Mouse (Mus musculus) CH12.LX (cell line): ENCODE measurements around the gene Pskh1. TPM values are rescaled to one million over a fixed set of nuclear protein-coding genes. Genes with fewer than 3 reads are reported as not detected.

Experiments used
- DNase-seq: peaks from one replicate; pipeline ENCODE4 v3.0.0-alpha.2; 2013; ENCODE audit errors: extremely low read depth
- H3K27ac ChIP-seq: 2 replicates; pipeline ENCODE4 v1.5.1; 2012; ENCODE audit warnings: low read depth, mild to moderate bottlenecking, control low read depth, moderate library complexity; ENCODE audit not compliant: insufficient read depth
- H3K27me3 ChIP-seq: replicated peaks from 2 replicates; pipeline ENCODE3; 2012; ENCODE audit warnings: inconsistent platforms
- H3K36me3 ChIP-seq, 2 experiments: replicated peaks in 1 of 2; 2 replicates each; pipeline versions ENCODE3 to v1.6.1; 2012; ENCODE audit warnings: inconsistent platforms in 1 of 2, low read length in 1 of 2, mild to moderate bottlenecking in 1 of 2, mixed read lengths in 1 of 2, moderate library complexity in 1 of 2; ENCODE audit not compliant: control insufficient read depth in 1 of 2, insufficient read depth in 1 of 2
- H3K4me1 ChIP-seq, 2 experiments: 2 replicates each; pipeline ENCODE4 v1.6.1; 2012; ENCODE audit warnings: inconsistent platforms in 1 of 2, moderate library complexity in 1 of 2; ENCODE audit not compliant: insufficient read depth in 2 of 2, control insufficient read depth in 1 of 2
- H3K4me2 ChIP-seq: 2 replicates; pipeline ENCODE4 v1.6.1; 2012; ENCODE audit warnings: low read depth, mild to moderate bottlenecking, control low read depth; ENCODE audit not compliant: poor library complexity, insufficient read depth, severe bottlenecking
- H3K4me3 ChIP-seq, 3 experiments: fragments of 150-350 bp in 1 of 3; sonication (generic) in 1 of 3; replicated peaks in 1 of 3; 2 replicates each; pipeline versions ENCODE3 to v1.5.1; 2011 to 2012; ENCODE audit warnings: low read depth in 2 of 3, low read length in 2 of 3, mild to moderate bottlenecking in 2 of 3, moderate library complexity in 2 of 3, control low read depth in 1 of 3, improper control_type of control experiment in 1 of 3, inconsistent platforms in 1 of 3, mixed read lengths in 1 of 3; ENCODE audit not compliant: poor library complexity in 1 of 3
- H3K79me2 ChIP-seq: replicated peaks from 2 replicates; pipeline ENCODE4 v1.6.1; 2012; ENCODE audit warnings: mild to moderate bottlenecking, moderate library complexity; ENCODE audit not compliant: control insufficient read depth, poor library complexity, insufficient read depth, severe bottlenecking; ENCODE audit errors: extremely low read depth
- H3K9ac ChIP-seq: 2 replicates; pipeline ENCODE4 v1.6.1; 2012; ENCODE audit warnings: low read depth, mild to moderate bottlenecking, control low read depth, moderate library complexity; ENCODE audit not compliant: insufficient read depth
- H3K9me3 ChIP-seq: replicated peaks from 2 replicates; pipeline ENCODE3; 2012; ENCODE audit warnings: low read length, inconsistent platforms, mixed read lengths
- BHLHE40 ChIP-seq: IDR thresholded peaks from 2 replicates; pipeline ENCODE4 v1.6.1; 2011; ENCODE audit warnings: mild to moderate bottlenecking, low read depth, low read length, improper control_type of control experiment
- CHD1 ChIP-seq: IDR thresholded peaks from 2 replicates; pipeline ENCODE4 v1.6.1; 2012; ENCODE audit warnings: low read depth, low read length, improper control_type of control experiment, inconsistent platforms
- CHD2 ChIP-seq: IDR thresholded peaks from 2 replicates; pipeline ENCODE4 v1.6.1; 2011; ENCODE audit warnings: low read length, improper control_type of control experiment
- CTCF ChIP-seq, 2 experiments: IDR thresholded peaks in 1 of 2; conservative IDR thresholded peaks in 1 of 2; 2 replicates each; pipeline ENCODE4 v1.5.1; 2011 to 2012; ENCODE audit warnings: low read depth in 2 of 2, low read length in 2 of 2, improper control_type of control experiment in 1 of 2, inconsistent platforms in 1 of 2, mild to moderate bottlenecking in 1 of 2, moderate library complexity in 1 of 2
- ELF1 ChIP-seq: IDR thresholded peaks from 2 replicates; pipeline ENCODE4 v1.6.1; 2014; ENCODE audit warnings: low read depth, mild to moderate bottlenecking, inconsistent platforms, low read length, improper control_type of control experiment
- GABPA ChIP-seq: IDR thresholded peaks from 2 replicates; pipeline ENCODE4 v1.6.1; 2012; ENCODE audit warnings: low read depth, low read length, improper control_type of control experiment, inconsistent platforms; ENCODE audit not compliant: insufficient replicate concordance
- JUN ChIP-seq: IDR thresholded peaks from 2 replicates; pipeline ENCODE4 v1.6.1; 2011; ENCODE audit warnings: low read depth, mild to moderate bottlenecking, low read length, improper control_type of control experiment, moderate library complexity; ENCODE audit not compliant: insufficient read depth
- MAFK ChIP-seq: IDR thresholded peaks from 2 replicates; pipeline ENCODE4 v1.6.1; 2011; ENCODE audit warnings: low read length, improper control_type of control experiment; ENCODE audit not compliant: insufficient replicate concordance
- MAX ChIP-seq: IDR thresholded peaks from 2 replicates; pipeline ENCODE4 v1.6.1; 2011; ENCODE audit warnings: low read length, improper control_type of control experiment
- MAZ ChIP-seq: IDR thresholded peaks from 2 replicates; pipeline ENCODE4 v1.6.1; 2012; ENCODE audit warnings: low read depth, mild to moderate bottlenecking, inconsistent platforms, low read length, improper control_type of control experiment, moderate library complexity
- MEF2A ChIP-seq: IDR thresholded peaks from 2 replicates; pipeline ENCODE4 v1.6.1; 2014; ENCODE audit warnings: low read depth, mild to moderate bottlenecking, inconsistent platforms, low read length, improper control_type of control experiment, borderline replicate concordance
- MYC ChIP-seq: IDR thresholded peaks from 2 replicates; pipeline ENCODE4 v1.6.1; 2011; ENCODE audit warnings: low read depth, mild to moderate bottlenecking, improper control_type of control experiment, low read length
- NELFE ChIP-seq: IDR thresholded peaks from 2 replicates; pipeline ENCODE4 v1.6.1; 2011; ENCODE audit warnings: low read depth, low read length, improper control_type of control experiment
- NRF1 ChIP-seq: IDR thresholded peaks from 2 replicates; pipeline ENCODE4 v1.6.1; 2014; ENCODE audit warnings: low read depth, mild to moderate bottlenecking, inconsistent platforms, low read length, improper control_type of control experiment, moderate library complexity
- PAX5 ChIP-seq: IDR thresholded peaks from 2 replicates; pipeline ENCODE4 v1.6.1; 2012; ENCODE audit warnings: low read length, inconsistent platforms, mixed read lengths
- RAD21 ChIP-seq: IDR thresholded peaks from 2 replicates; pipeline ENCODE4 v1.6.1; 2011; ENCODE audit warnings: low read depth, mild to moderate bottlenecking, low read length, improper control_type of control experiment, moderate library complexity
- RCOR1 ChIP-seq: conservative IDR thresholded peaks from 2 replicates; pipeline ENCODE4 v1.6.1; 2012; ENCODE audit warnings: low read depth, mild to moderate bottlenecking, inconsistent platforms, low read length, improper control_type of control experiment
- SMC3 ChIP-seq: IDR thresholded peaks from 2 replicates; pipeline ENCODE4 v1.6.1; 2011; ENCODE audit warnings: low read depth, low read length, improper control_type of control experiment
- UBTF ChIP-seq: IDR thresholded peaks from 2 replicates; pipeline ENCODE4 v1.6.1; 2012; ENCODE audit warnings: low read depth, mild to moderate bottlenecking, inconsistent platforms, low read length, improper control_type of control experiment, moderate library complexity
- USF2 ChIP-seq: conservative IDR thresholded peaks from 2 replicates; pipeline ENCODE4 v1.6.1; 2011; ENCODE audit warnings: low read depth, low read length, improper control_type of control experiment
- ZMIZ1 ChIP-seq: IDR thresholded peaks from 2 replicates; pipeline ENCODE4 v1.6.1; 2012; ENCODE audit warnings: low read depth, mild to moderate bottlenecking, inconsistent platforms, low read length, improper control_type of control experiment
- ZNF384 ChIP-seq: IDR thresholded peaks from 2 replicates; pipeline ENCODE4 v1.6.1; 2012; ENCODE audit warnings: low read depth, low read length, improper control_type of control experiment, inconsistent platforms
- dilution Hi-C: fragments of 300-500 bp; cut with MboI; formaldehyde crosslinking; loops from 2 replicates; pipeline ENCODE4 v1.14.3; 2020; ENCODE audit warnings: low sequenced_read_pairs; ENCODE audit not compliant: extremely low pct_unique_long_range_greater_than_20kb, extremely low pct_ligation_motif_present
- in situ Hi-C: fragments of 300-500 bp; cut with MboI; formaldehyde crosslinking; loops from 3 replicates; pipeline ENCODE4 v1.14.3; 2019; ENCODE audit warnings: low sequenced_read_pairs, low pct_ligation_motif_present, low pct_unique_long_range_greater_than_20kb, mixed read lengths
- polyA plus RNA-seq: library from polyadenylated mRNA; unstranded; fragments of >175 nt; gene quantifications from 2 replicates; pipeline ENCODE4 v1.2.1, GENCODE M21; 2012; ENCODE audit warnings: low read depth; ENCODE audit not compliant: insufficient read length
- total RNA-seq, 2 experiments: library from RNA; depleted of rRNA; stranded (reverse); fragments of 300-350 nt in 1 of 2; fragments of >200 nt in 1 of 2; gene quantifications; 2 replicates each; pipeline ENCODE4 v1.2.3; 2012 to 2014

Gene Pskh1
- total and polyA plus RNA-seq, 3 experiments: 11.0 to 12.9 (median 12.3) TPM

DNA sequence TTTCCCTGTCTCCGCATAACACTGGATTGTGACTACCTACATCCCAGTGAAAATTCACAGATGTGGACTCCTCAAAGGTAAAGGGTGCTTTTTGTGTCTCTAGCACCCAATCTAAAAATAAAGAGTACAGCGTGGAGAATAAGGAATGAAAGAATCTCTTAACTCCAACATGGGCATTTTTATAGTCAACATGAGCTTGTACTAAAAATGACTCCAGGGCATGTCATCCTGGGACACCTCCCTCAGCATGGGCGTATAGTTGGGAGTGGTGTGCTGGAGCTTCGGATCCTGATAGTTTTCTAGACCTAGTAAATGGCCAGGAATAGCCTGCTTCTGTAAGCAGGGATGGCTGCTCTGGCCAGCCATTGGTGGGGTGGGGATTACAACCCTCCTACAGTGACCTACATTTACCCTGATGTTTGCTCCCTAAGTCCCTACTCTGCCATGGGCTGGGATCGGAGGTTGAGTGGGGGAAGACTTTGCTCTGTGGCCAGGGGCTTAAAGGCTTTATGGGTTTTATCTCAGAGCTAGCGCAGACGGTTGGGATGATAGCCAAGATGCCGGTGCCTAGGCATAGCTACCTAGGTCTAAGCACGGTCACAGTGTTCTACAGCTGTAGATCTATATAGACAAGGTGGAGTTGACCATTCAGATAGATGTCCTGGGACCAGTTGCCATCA, 2.3 kb upstream of the Pskh1 start:
- Histone ChIP-seq H3K79me2 (0 out of 2 replicates have a peak, but pooled peaks cover 6% of the 10 kb centered on the region), H3K9me3 (no peaks in the 10 kb centered on the region)
- TF ChIP-seq BHLHE40 (no peak), RCOR1 (no peak), ZMIZ1 (no peak), MAX (no peak), UBTF (no peak), CTCF (conservative IDR thresholded peaks at IDR 0.05 in 1 of 2, IDR thresholded peaks at IDR 0.05 in 1 of 2; ENCODE audit: low read depth in 2 of 2, low read length in 2 of 2) (no peak), PAX5 (no peak)
- TF ChIP-seq, all 38 proteins: peak for 0
- Histone ChIP-seq H3K36me3 (peaks cover 11 to 36% of the 10 kb centered on the region in 2 experiments), H3K9ac (no peak overlapping the region), H3K4me2 (no peak overlapping the region), H3K4me3 (no peak overlapping the region), H3K4me1 (peaks cover 0 to 18% of the 10 kb centered on the region in 2 experiments; a peak in 2 of 4 replicates), H3K27me3 (no peaks in the 10 kb centered on the region), H3K27ac (no peak overlapping the region)
- in situ Hi-C loops: no loop called here
- no peak for DNase-seq
- dilution Hi-C loops: no loop called here

DNA sequence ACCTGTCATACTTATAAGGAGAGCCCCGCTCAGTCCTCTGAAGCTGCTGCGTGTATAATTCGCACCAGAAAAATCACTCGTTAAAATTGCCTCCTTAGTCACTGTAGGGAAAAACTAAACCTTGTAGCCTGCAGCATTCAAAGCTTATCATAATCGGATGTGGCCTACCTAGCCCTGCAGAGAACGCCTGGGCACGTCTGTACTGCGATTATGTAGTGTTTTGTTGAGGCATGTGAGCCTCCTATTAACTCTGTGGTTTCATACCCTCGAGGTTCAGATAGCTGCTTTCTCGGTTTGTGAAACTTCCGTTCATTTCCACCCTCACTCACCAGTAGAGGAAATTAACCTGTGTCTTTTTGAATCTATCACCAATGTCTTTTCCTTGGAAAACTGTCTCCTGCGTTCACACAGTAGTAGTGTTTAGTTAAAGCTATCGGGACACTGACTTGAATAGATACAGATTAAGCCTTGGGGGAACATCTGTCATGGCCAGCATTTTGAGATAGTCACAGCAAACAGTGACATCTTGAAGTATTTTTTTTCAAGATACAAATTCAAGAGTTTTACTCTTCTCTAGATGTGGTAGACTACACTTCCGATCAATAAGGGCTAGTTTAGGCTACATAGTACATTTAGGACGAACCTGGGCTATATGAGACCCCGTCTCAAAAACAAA, 838 bp downstream of the Pskh1 start:
- Histone ChIP-seq H3K4me3 (peak overlapping the region; percentile 93 to 99 (median 95)), H3K4me2 (peak overlapping the region; percentile 72), H3K27me3 (no peaks in the 10 kb centered on the region), H3K79me2 (peaks cover 8% of the 10 kb centered on the region; the same call in 1 of the 2 replicates), H3K4me1 (peaks cover 0 to 19% of the 10 kb centered on the region in 2 experiments; a peak in 2 of 4 replicates), H3K27ac (no peak overlapping the region), H3K9me3 (no peaks in the 10 kb centered on the region), H3K36me3 (peaks cover 2 to 21% of the 10 kb centered on the region in 2 experiments), H3K9ac (peak overlapping the region; percentile 86)
- in situ Hi-C loops (no loop called here), dilution Hi-C loops (no loop called here)
- DNase-seq: no peak
- TF ChIP-seq JUN (no peak), ELF1 (no peak), ZNF384 (no peak), USF2 (no peak), MAFK (no peak), MEF2A (no peak), MAZ (no peak), NRF1 (no peak), SMC3 (no peak), MAX (no peak), GABPA (no peak), PAX5 (no peak), ZMIZ1 (no peak), CHD2 (no peak), NELFE (no peak), CHD1 (no peak), RAD21 (no peak), MYC (no peak)
